Mouse (Mus musculus) stomach, postnatal 0 days (tissue): ENCODE data around the gene Mrpl49.

Source experiments
- CTCF ChIP-seq: IDR thresholded peaks from 2 replicates; pipeline ENCODE4 v1.5.1; 2016; ENCODE audit warnings: antibody characterized with exemption, low read depth, mild to moderate bottlenecking, moderate library complexity
- EP300 ChIP-seq: optimal IDR thresholded peaks from 2 replicates; pipeline ENCODE3; 2016; ENCODE audit warnings: antibody characterized with exemption

DNA sequence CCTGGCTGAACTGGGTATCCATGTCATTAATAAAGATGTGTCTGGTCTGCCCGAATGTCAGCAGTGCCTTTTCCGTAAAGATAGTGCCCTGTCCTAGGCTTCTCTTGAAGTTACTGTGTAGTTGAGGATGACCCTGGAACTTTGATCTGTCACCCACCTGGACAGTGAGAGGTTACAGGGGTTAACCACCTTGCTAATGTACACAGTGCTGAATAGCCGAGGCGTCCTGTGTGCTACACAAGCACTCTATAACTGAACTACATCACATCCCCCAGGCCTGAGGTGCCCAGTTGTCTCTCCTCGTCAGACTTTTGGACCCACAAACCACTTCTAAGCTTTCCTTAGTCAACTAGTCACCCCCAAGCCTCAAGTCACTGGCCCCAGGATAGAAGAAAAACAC lies 4.8 kb upstream of the Mrpl49 start:
- TF ChIP-seq CTCF (no peak), EP300 (no peak)
